Mouse (Mus musculus): Measurements from ENCODE around the gene Txnrd2. TPM values are rescaled to one million over a fixed set of nuclear protein-coding genes. Genes with fewer than 3 reads are reported as not detected.
A peak's percentile ranks its signal among the peaks of the same experiment; 100 is the strongest.

Gene Txnrd2
- polyA plus RNA-seq, 1 experiment from 2014 or later: 24.8 TPM

- no peak for TF ChIP-seq CTCF (IDR thresholded peaks at IDR 0.05; ENCODE audit: low read depth)
- peak; percentile 65 for ATAC-seq
- Histone ChIP-seq H3K27me3 (replicated peaks; ENCODE audit: control insufficient read depth, insufficient read depth, low read length) (no peaks in the 10 kb centered on the region), H3K4me2 (replicated peaks; ENCODE audit: low read depth) (no peak overlapping the region), H3K36me3 (ENCODE audit: control insufficient read depth, insufficient read depth) (peaks cover 44% of the 10 kb centered on the region), H3K9ac (ENCODE audit: low read depth, low read length) (no peak overlapping the region), H3K9me3 (ENCODE audit: control insufficient read depth) (no peaks in the 10 kb centered on the region), H3K4me3 (ENCODE audit: low read depth, low read length) (no peak overlapping the region), H3K27ac (ENCODE audit: low read depth, low read length) (no peak overlapping the region), H3K4me1 (replicated peaks; ENCODE audit: control insufficient read depth, insufficient read depth, low read length) (no peaks in the 10 kb centered on the region)
- WGBS: 73% methylated on average over 12 of the region's 12 CpGs
These were observed 14.2 kb upstream of the Txnrd2 start for GRCm38 (mm10) chr16:18411802-18412476.

GRCm38 (mm10) chr16:18413032-18413816, 13.0 kb upstream of the Txnrd2 start:
- H3K9ac ChIP-seq (ENCODE audit: low read depth, low read length): no peak overlapping the region
- H3K4me1 ChIP-seq (replicated peaks; ENCODE audit: control insufficient read depth, insufficient read depth, low read length): no peaks in the 10 kb centered on the region
- ATAC-seq: no peak
- 80% methylated on average over 7 of the region's 7 CpGs for WGBS
- no peak for TF ChIP-seq CTCF (IDR thresholded peaks at IDR 0.05; ENCODE audit: low read depth)
- no peak overlapping the region for H3K4me3 ChIP-seq (ENCODE audit: low read depth, low read length)
- no peak overlapping the region for H3K4me2 ChIP-seq (replicated peaks; ENCODE audit: low read depth)
- H3K9me3 ChIP-seq (ENCODE audit: control insufficient read depth): no peaks in the 10 kb centered on the region
- no peak overlapping the region for H3K27ac ChIP-seq (ENCODE audit: low read depth, low read length)
- no peaks in the 10 kb centered on the region for H3K27me3 ChIP-seq (replicated peaks; ENCODE audit: control insufficient read depth, insufficient read depth, low read length)
- peaks cover 41% of the 10 kb centered on the region for H3K36me3 ChIP-seq (ENCODE audit: control insufficient read depth, insufficient read depth)

- no peaks in the 10 kb centered on the region for H3K27me3 ChIP-seq (replicated peaks; ENCODE audit: control insufficient read depth, insufficient read depth, low read length)
- ATAC-seq: no peak; the same call in 1 of the 2 replicates
- 0 out of 2 replicates have a peak overlapping the region, but pooled peaks have one; percentile 6 for H3K4me2 ChIP-seq (replicated peaks; ENCODE audit: low read depth)
- peak overlapping the region; percentile 54 for H3K27ac ChIP-seq (ENCODE audit: low read depth, low read length)
- H3K9ac ChIP-seq (ENCODE audit: low read depth, low read length): no peak overlapping the region
- H3K4me1 ChIP-seq (replicated peaks; ENCODE audit: control insufficient read depth, insufficient read depth, low read length): no peaks in the 10 kb centered on the region
- no peak overlapping the region for H3K4me3 ChIP-seq (ENCODE audit: low read depth, low read length)
- no peak for TF ChIP-seq CTCF (IDR thresholded peaks at IDR 0.05; ENCODE audit: low read depth)
- WGBS: 51% methylated on average over 18 of the region's 18 CpGs
- H3K9me3 ChIP-seq (ENCODE audit: control insufficient read depth): no peaks in the 10 kb centered on the region
- peaks cover 25% of the 10 kb centered on the region; the same call in 1 of the 2 replicates for H3K36me3 ChIP-seq (ENCODE audit: control insufficient read depth, insufficient read depth)
These were observed 10.0 kb upstream of the Txnrd2 start for GRCm38 (mm10) chr16:18416094-18416761.

- ATAC-seq: no peak
- Histone ChIP-seq H3K9me3 (ENCODE audit: control insufficient read depth) (no peaks in the 10 kb centered on the region), H3K4me1 (replicated peaks; ENCODE audit: control insufficient read depth, insufficient read depth, low read length) (no peaks in the 10 kb centered on the region), H3K9ac (ENCODE audit: low read depth, low read length) (no peak overlapping the region), H3K27ac (ENCODE audit: low read depth, low read length) (peak overlapping the region; percentile 54), H3K4me3 (ENCODE audit: low read depth, low read length) (no peak overlapping the region), H3K4me2 (replicated peaks; ENCODE audit: low read depth) (0 out of 2 replicates have a peak overlapping the region, but pooled peaks have one; percentile 6), H3K27me3 (replicated peaks; ENCODE audit: control insufficient read depth, insufficient read depth, low read length) (no peaks in the 10 kb centered on the region), H3K36me3 (ENCODE audit: control insufficient read depth, insufficient read depth) (peaks cover 18% of the 10 kb centered on the region; the same call in 1 of the 2 replicates)
- 83% methylated on average over 3 of the region's 3 CpGs for WGBS
- TF ChIP-seq CTCF (IDR thresholded peaks at IDR 0.05; ENCODE audit: low read depth): no peak
These were observed 9.3 kb upstream of the Txnrd2 start for GRCm38 (mm10) chr16:18416837-18417236.

GRCm38 (mm10) chr16:18417491-18417890, 8.7 kb upstream of the Txnrd2 start:
- Histone ChIP-seq H3K9me3 (ENCODE audit: control insufficient read depth) (no peaks in the 10 kb centered on the region), H3K27ac (ENCODE audit: low read depth, low read length) (no peak overlapping the region), H3K4me3 (ENCODE audit: low read depth, low read length) (no peak overlapping the region), H3K4me2 (replicated peaks; ENCODE audit: low read depth) (no peak overlapping the region), H3K9ac (ENCODE audit: low read depth, low read length) (no peak overlapping the region), H3K4me1 (replicated peaks; ENCODE audit: control insufficient read depth, insufficient read depth, low read length) (no peaks in the 10 kb centered on the region), H3K36me3 (ENCODE audit: control insufficient read depth, insufficient read depth) (peaks cover 23% of the 10 kb centered on the region), H3K27me3 (replicated peaks; ENCODE audit: control insufficient read depth, insufficient read depth, low read length) (no peaks in the 10 kb centered on the region)
- ATAC-seq: no peak
- TF ChIP-seq CTCF (IDR thresholded peaks at IDR 0.05; ENCODE audit: low read depth): no peak
- WGBS: 95% methylated on average over 5 of the region's 5 CpGs

Measured in intestine, postnatal 0 days (tissue).